Mouse (Mus musculus) hindbrain, postnatal 0 days (tissue): ENCODE measurements around the gene Slc35g1. TPM values are rescaled to one million over a fixed set of nuclear protein-coding genes. Genes with fewer than 3 reads are reported as not detected.

Experiments
- ATAC-seq: fragments of 200-750 bp; cut with Nextera tagmentation; 2 replicates; pipeline ENCODE4 v1.8.0; 2017; ENCODE audit warnings: mild to moderate bottlenecking, moderate TSS enrichment, moderate library complexity
- DNase-seq: peaks from one replicate; pipeline ENCODE4 v3.0.0-alpha.2; 2015; ENCODE audit warnings: low spot score
- H3K27ac ChIP-seq: fragments of 300-500 bp; sonication (generic); 2 replicates; pipeline ENCODE4 v1.5.1; 2014; ENCODE audit warnings: mild to moderate bottlenecking
- H3K27me3 ChIP-seq: fragments of 300-500 bp; sonication (generic); 2 replicates; pipeline ENCODE4 v1.6.1; 2014; ENCODE audit warnings: low read length, mixed read lengths; ENCODE audit not compliant: insufficient read depth
- H3K36me3 ChIP-seq: fragments of 300-500 bp; sonication (generic); 2 replicates; pipeline ENCODE4 v1.6.1; 2014; ENCODE audit warnings: low read length, mixed read lengths; ENCODE audit not compliant: insufficient read depth
- H3K4me1 ChIP-seq: fragments of 300-500 bp; sonication (generic); 2 replicates; pipeline ENCODE4 v1.6.1; 2014; ENCODE audit warnings: antibody characterized with exemption, low read length, mixed read lengths; ENCODE audit not compliant: insufficient read depth
- H3K4me2 ChIP-seq: fragments of 300-500 bp; sonication (generic); 2 replicates; pipeline ENCODE4 v1.6.1; 2014; ENCODE audit warnings: low read depth, mild to moderate bottlenecking, low read length, moderate library complexity, mixed read lengths
- H3K4me3 ChIP-seq: fragments of 300-500 bp; sonication (generic); 2 replicates; pipeline ENCODE4 v1.5.1; 2014; ENCODE audit warnings: low read length
- H3K9ac ChIP-seq: fragments of 300-500 bp; sonication (generic); replicated peaks from 2 replicates; pipeline ENCODE4 v1.6.1; 2014; ENCODE audit warnings: mild to moderate bottlenecking, low read length, moderate library complexity, mixed read lengths
- H3K9me3 ChIP-seq: fragments of 300-500 bp; sonication (generic); 2 replicates; pipeline ENCODE4 v1.6.1; 2016; ENCODE audit warnings: low read length, mixed read lengths
- CTCF ChIP-seq: IDR thresholded peaks from 2 replicates; pipeline ENCODE4 v1.5.1; 2016; ENCODE audit warnings: antibody characterized with exemption, control low read depth, low read depth
- WGBS: fragments of 180-500 bp; shearing (Covaris S2); extraction: QIAGEN DNeasy Blood & Tissue Kit; methylation state at CpG from one replicate; pipeline ENCODE4 v1.1.7; 2014; 5-methylcytosine and 5-hydroxymethylcytosine counted together
- polyA plus RNA-seq: library from polyadenylated mRNA; unstranded; fragments of >200 nt; fragmentation: Nextera tagmentation; extraction: Ambion mirVana; gene quantifications from 2 replicates; pipeline ENCODE4 v1.2.1, GENCODE M21; 2015
- total RNA-seq: library from RNA; depleted of rRNA; stranded (reverse); fragments of >200 nt; gene quantifications from 2 replicates; pipeline ENCODE4 v1.2.3, GENCODE M21; 2014; rRNA removed

Slc35g1 gene
- total and polyA plus RNA-seq, 2 experiments from 2014 or later, result 1.5 to 3.2 TPM

DNA sequence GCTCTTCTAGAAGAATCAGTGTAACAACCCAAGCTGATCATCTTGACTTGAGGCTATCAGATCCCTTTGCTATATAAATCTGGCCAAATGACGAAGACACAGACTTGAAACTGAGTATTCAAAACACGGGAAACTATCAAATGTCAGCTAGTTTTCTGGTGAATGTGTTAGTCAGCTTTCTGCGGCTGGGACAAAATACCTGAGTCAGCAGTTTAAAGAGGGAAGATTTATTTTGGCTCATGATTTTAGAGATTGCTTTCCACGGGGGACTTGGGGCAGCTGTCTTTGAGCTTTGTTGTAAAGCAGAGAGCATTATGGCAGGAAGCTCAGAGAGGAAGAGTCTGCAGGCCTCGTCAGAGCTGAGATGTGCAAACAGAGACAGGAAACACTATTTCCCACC is 50.0 kb downstream of the Slc35g1 start:
- Histone ChIP-seq H3K4me3 (no peak overlapping the region), H3K9ac (no peak overlapping the region), H3K4me1 (no peaks in the 10 kb centered on the region), H3K27me3 (no peaks in the 10 kb centered on the region), H3K27ac (no peak overlapping the region), H3K36me3 (no peaks in the 10 kb centered on the region), H3K4me2 (no peak overlapping the region), H3K9me3 (no peaks in the 10 kb centered on the region)
- TF ChIP-seq CTCF, result no peak
- ATAC-seq, result no peak
- DNase-seq, result no peak
- 82% methylated on average over 5 of the region's 5 CpGs for WGBS

Other genes starting within 250 kb of the Slc35g1 start
- 2.7 and 3.4 TPM in 2 replicates for gene Fra10ac1, start 171.8 kb upstream of the Slc35g1 start, total RNA-seq
- 30.9 and 32.3 TPM in 2 replicates for gene Fra10ac1, start 171.8 kb upstream of the Slc35g1 start, polyA plus RNA-seq
- gene Lgi1, start 131.4 kb upstream of the Slc35g1 start, total RNA-seq, result 15.5 and 16.5 TPM in 2 replicates
- 20.3 and 20.6 TPM in 2 replicates for gene Lgi1, start 131.4 kb upstream of the Slc35g1 start, polyA plus RNA-seq
- gene Plce1, start 85.1 kb downstream of the Slc35g1 start, total RNA-seq, result 10.0 TPM in 2 replicates
- 5.2 and 5.7 TPM in 2 replicates for gene Plce1, start 85.1 kb downstream of the Slc35g1 start, polyA plus RNA-seq